Comparison of ENCODE assay signal across 8 mouse cellular contexts in genomic region chr7:133805614-133806175, GRCm38 (mm10). TPM values are rescaled to one million over a fixed set of nuclear protein-coding genes. Genes with fewer than 3 reads are reported as not detected.
DNase-seq lines count a peak whose midpoint lies in the region; ATAC-seq and TF ChIP-seq lines count a peak whose summit lies in the region.

No protein-coding gene starts in this region.

- no peaks in the 10 kb centered on the region for H3K27me3 ChIP-seq in C2C12 (ENCODE audit: control insufficient read depth, insufficient read depth, insufficient read length)
- H3K27me3 ChIP-seq in heart, postnatal 0 days (ENCODE audit: control insufficient read depth, insufficient read depth, low read length): no peaks in the 10 kb centered on the region

- no peak; the same call in 1 of the 2 replicates for ATAC-seq in heart, postnatal 0 days (ENCODE audit: insufficient read depth, low read depth)
- ATAC-seq in inflammation-experienced regulatory T-cells, adult 6 months: no peak

- H3K79me2 ChIP-seq in C2C12 (ENCODE audit: control insufficient read depth, insufficient read depth): no peaks in the 10 kb centered on the region

- H3K36me3 ChIP-seq in C2C12 (ENCODE audit: control insufficient read depth, insufficient read depth): no peaks in the 10 kb centered on the region
- no peaks in the 10 kb centered on the region for H3K36me3 ChIP-seq in heart, postnatal 0 days (replicated peaks; ENCODE audit: control insufficient read depth, insufficient read depth, low read length)

- no peak overlapping the region for H3K9ac ChIP-seq in heart, postnatal 0 days (replicated peaks; ENCODE audit: low read depth, low read length)

- no peak overlapping the region for H3K4me3 ChIP-seq in C2C12 (ENCODE audit: insufficient read depth, poor library complexity, severe bottlenecking)
- H3K4me3 ChIP-seq in heart, postnatal 0 days (ENCODE audit: low read depth, low read length): no peak overlapping the region
- no peak overlapping the region for H3K4me3 ChIP-seq in lung, adult 2 months (replicated peaks; ENCODE audit: extremely low read depth, low read depth, low read length)

- H3K27ac ChIP-seq in heart, postnatal 0 days (ENCODE audit: low read depth): no peak overlapping the region

- no peak for TF ChIP-seq EP300 in heart, postnatal 0 days (IDR thresholded peaks at IDR 0.05; ENCODE audit: low read depth)

- no peak for TF ChIP-seq POLR2A in lung, adult 2 months (IDR thresholded peaks at IDR 0.05; ENCODE audit: borderline replicate concordance, extremely low read depth, low read depth, low read length)

- 37% methylated on average over 7 of the region's 7 CpGs for WGBS in heart, postnatal 0 days
- 42% methylated on average over 7 of the region's 7 CpGs for WGBS in lung, adult 2 months

- 0 out of 2 replicates have a peak, but pooled peaks cover 3% of the 10 kb centered on the region for H3K4me1 ChIP-seq in heart, postnatal 0 days (ENCODE audit: control insufficient read depth, insufficient read depth)
- H3K4me1 ChIP-seq in lung, adult 2 months (ENCODE audit: control insufficient read depth, insufficient read depth, low read length): no peaks in the 10 kb centered on the region

- no peak overlapping the region for H3ac ChIP-seq in C2C12 (ENCODE audit: control insufficient read depth, insufficient read length, low read depth)

- no peak overlapping the region for H3K4me2 ChIP-seq in heart, postnatal 0 days (ENCODE audit: low read depth, low read length)

- TF ChIP-seq CTCF in C2C12 (IDR thresholded peaks at IDR 0.05; ENCODE audit: control insufficient read depth, insufficient read depth, insufficient read length): peak; percentile 83
- peak; percentile 89 for TF ChIP-seq CTCF in heart, postnatal 0 days (IDR thresholded peaks at IDR 0.05; ENCODE audit: low read depth)
- peak; percentile 94 for TF ChIP-seq CTCF in lung, adult 2 months (IDR thresholded peaks at IDR 0.05; ENCODE audit: insufficient read depth, low read length)

- DNase-seq in adrenal gland, adult 2 months: peak; percentile 67
- DNase-seq in embryo, embryonic 9.5 days (ENCODE audit: extremely low spot score): peak; percentile 50
- DNase-seq in heart, postnatal 0 days (ENCODE audit: low spot score): peak; percentile 54
- peak; percentile 85 for DNase-seq in kidney, postnatal 4 days
- DNase-seq in lung, adult 2 months: peak; percentile 66
- DNase-seq in right cerebral cortex, adult 18-20 months: peak; percentile 64

- no peaks in the 10 kb centered on the region for H3K79me3 ChIP-seq in C2C12 (ENCODE audit: low read depth)

- H3K9me3 ChIP-seq in heart, postnatal 0 days (replicated peaks; ENCODE audit: control insufficient read depth, low read length): no peaks in the 10 kb centered on the region

TF ChIP-seq in C2C12, 6 proteins besides CTCF, POLR2A, EP300 and RAD21:
- TF ChIP-seq MYOD1 (IDR thresholded peaks at IDR 0.05; ENCODE audit: control insufficient read depth, insufficient read length, low read depth) (no peak), MAX (IDR thresholded peaks at IDR 0.05) (no peak), FOSL1 (IDR thresholded peaks at IDR 0.05; ENCODE audit: insufficient read depth, low read length, poor library complexity, severe bottlenecking) (no peak), CEBPB (IDR thresholded peaks at IDR 0.05; ENCODE audit: low read depth) (no peak), USF1 (IDR thresholded peaks at IDR 0.05; ENCODE audit: low read depth) (no peak), MYOG (IDR thresholded peaks at IDR 0.05; ENCODE audit: control insufficient read depth, extremely low read depth, insufficient read length) (no peak)

RNA-seq across cellular contexts. Expression of gene Dhx32, which starts 23.2 kb away (rescaled TPM):
- 27.0 TPM for polyA plus RNA-seq in C2C12 (2012; fragmentation: generic; extraction: Trizol)
- 10 to 100 TPM; 56.8 to 71.2 TPM for total RNA-seq in adrenal gland, adult 2 months (2021)
- 20.7 and 21.9 TPM in 2 replicates for polyA plus RNA-seq in adrenal gland, adult 2 months (2012; rRNA removed)
- total RNA-seq in heart, postnatal 0 days (2014; rRNA removed; ENCODE audit: low replicate concordance): 59.8 and 64.3 TPM in 2 replicates
- 33.1 and 37.1 TPM in 2 replicates for polyA plus RNA-seq in heart, postnatal 0 days (2015; fragmentation: Nextera tagmentation; extraction: Ambion mirVana)
- polyA plus RNA-seq in lung, adult 2 months (2012; rRNA removed): 14.2 and 22.2 TPM in 2 replicates
- polyA plus RNA-seq in inflammation-experienced regulatory T-cells, adult 6 months (2017; shearing (Covaris generic)): 1 to 10 TPM; 6.8 to 8.7 (median 8.5) TPM

RNA-seq across cellular contexts. Expression of gene Fank1, which starts 29.0 kb away (rescaled TPM):
- 0.47 TPM for polyA plus RNA-seq in C2C12 (2012; fragmentation: generic; extraction: Trizol)
- total RNA-seq in adrenal gland, adult 2 months (2021): under 1 TPM in 1 of 2 experiments, not detected in 1; 0.24 TPM
- 0.10 and 0.15 TPM in 2 replicates for polyA plus RNA-seq in adrenal gland, adult 2 months (2012; rRNA removed)
- total RNA-seq in heart, postnatal 0 days (2014; rRNA removed; ENCODE audit: low replicate concordance): not detected in 2 replicates
- 0.08 and 0.41 TPM in 2 replicates for polyA plus RNA-seq in heart, postnatal 0 days (2015; fragmentation: Nextera tagmentation; extraction: Ambion mirVana)
- 1.0 and 3.3 TPM in 2 replicates for polyA plus RNA-seq in lung, adult 2 months (2012; rRNA removed)
- polyA plus RNA-seq in inflammation-experienced regulatory T-cells, adult 6 months (2017; shearing (Covaris generic)): not detected
